Mouse (Mus musculus): ENCODE measurements around the gene Txndc15. TPM values are rescaled to one million over a fixed set of nuclear protein-coding genes. Genes with fewer than 3 reads are reported as not detected.

Txndc15 gene
- polyA plus RNA-seq, 1 experiment from 2014 or later = 77.6 TPM

- H3K27me3 ChIP-seq (ENCODE audit: low read depth, poor library complexity, severe bottlenecking) = no peaks in the 10 kb centered on the region
- H3K4me3 ChIP-seq = no peak overlapping the region
- no peak for DNase-seq (ENCODE audit: low spot score)
- no peak overlapping the region for H3K27ac ChIP-seq (replicated peaks)
- WGBS = 93% methylated on average over 4 of the region's 4 CpGs
- H3K4me1 ChIP-seq = no peaks in the 10 kb centered on the region
- H3K9me3 ChIP-seq (replicated peaks) = no peaks in the 10 kb centered on the region
- peaks cover 72% of the 10 kb centered on the region for H3K36me3 ChIP-seq
Observed at GRCm38 (mm10) chr13:55704301-55704700, 10.1 kb upstream of the Txndc15 start.

- Histone ChIP-seq H3K27me3 (ENCODE audit: low read depth, poor library complexity, severe bottlenecking) (no peaks in the 10 kb centered on the region), H3K36me3 (peaks cover 5% of the 10 kb centered on the region), H3K4me3 (no peak overlapping the region), H3K4me1 (peaks cover 14% of the 10 kb centered on the region), H3K27ac (replicated peaks) (no peak overlapping the region), H3K9me3 (replicated peaks) (no peaks in the 10 kb centered on the region)
- WGBS = 93% methylated on average over 3 of the region's 3 CpGs
- no peak for DNase-seq (ENCODE audit: low spot score)
Observed at GRCm38 (mm10) chr13:55712846-55713245, 1.6 kb upstream of the Txndc15 start.

DNA sequence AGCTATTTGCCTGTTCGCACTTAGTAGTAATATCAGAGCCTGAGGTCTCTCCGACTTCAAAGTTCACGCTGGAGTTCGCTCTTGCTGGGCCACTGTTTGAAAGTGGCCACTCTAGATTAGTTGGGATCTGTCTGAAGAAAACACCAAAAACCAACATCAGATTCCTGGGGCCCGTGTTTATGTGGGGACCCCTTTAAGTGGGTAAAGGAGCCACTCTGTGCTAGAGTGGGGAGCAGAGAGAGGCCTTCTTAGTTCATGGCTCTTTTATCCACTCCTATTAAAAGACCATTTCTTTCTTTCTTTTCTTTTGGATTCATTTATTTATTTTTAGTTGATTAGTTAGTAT, 690 bp downstream of the Txndc15 start:
- Histone ChIP-seq H3K27ac (replicated peaks) (peak overlapping the region; percentile 95), H3K4me3 (peak overlapping the region; percentile 74), H3K4me1 (peaks cover 14% of the 10 kb centered on the region), H3K27me3 (ENCODE audit: low read depth, poor library complexity, severe bottlenecking) (no peaks in the 10 kb centered on the region), H3K9me3 (replicated peaks) (no peaks in the 10 kb centered on the region), H3K36me3 (peaks cover 28% of the 10 kb centered on the region)
- DNase-seq (ENCODE audit: low spot score) = no peak
- WGBS = 10% methylated on average over 5 of the region's 5 CpGs

DNA sequence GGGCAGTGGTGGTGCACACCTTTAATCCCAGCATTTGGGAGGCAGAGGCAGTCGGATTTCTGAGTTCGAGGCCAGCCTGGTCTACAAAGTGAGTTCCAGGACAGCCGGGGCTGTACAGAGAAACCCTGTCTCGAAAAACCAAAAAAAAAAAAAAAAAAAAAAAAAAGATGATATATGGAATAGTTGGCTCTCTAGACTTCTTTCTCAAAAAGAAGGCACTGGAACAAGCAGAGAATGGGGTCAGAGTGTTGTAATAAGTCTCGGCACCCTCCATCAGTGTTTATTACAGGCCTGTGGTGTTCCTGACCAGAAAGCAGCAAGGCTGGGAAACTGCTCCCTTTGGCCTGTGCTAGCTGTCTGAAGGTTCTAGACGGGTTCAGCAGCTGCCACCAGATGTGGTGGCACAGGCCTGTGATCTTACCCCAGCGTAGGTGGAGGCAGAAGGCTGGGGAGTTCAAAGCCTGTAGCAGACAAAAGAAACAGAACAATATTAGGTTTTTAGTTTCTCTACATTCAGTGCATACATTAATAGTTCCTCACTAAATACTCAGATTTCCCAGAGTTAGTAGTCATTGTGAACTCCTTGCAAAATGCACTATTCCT, 1.6 kb downstream of the Txndc15 start:
- Histone ChIP-seq H3K4me3 (peak overlapping the region; percentile 74; the same call in 1 of the 2 replicates), H3K27ac (replicated peaks) (no peak overlapping the region), H3K9me3 (replicated peaks) (no peaks in the 10 kb centered on the region), H3K27me3 (ENCODE audit: low read depth, poor library complexity, severe bottlenecking) (no peaks in the 10 kb centered on the region), H3K4me1 (peaks cover 14% of the 10 kb centered on the region), H3K36me3 (peaks cover 36% of the 10 kb centered on the region)
- no peak for DNase-seq (ENCODE audit: low spot score)
- 88% methylated on average over 7 of the region's 7 CpGs for WGBS

DNA sequence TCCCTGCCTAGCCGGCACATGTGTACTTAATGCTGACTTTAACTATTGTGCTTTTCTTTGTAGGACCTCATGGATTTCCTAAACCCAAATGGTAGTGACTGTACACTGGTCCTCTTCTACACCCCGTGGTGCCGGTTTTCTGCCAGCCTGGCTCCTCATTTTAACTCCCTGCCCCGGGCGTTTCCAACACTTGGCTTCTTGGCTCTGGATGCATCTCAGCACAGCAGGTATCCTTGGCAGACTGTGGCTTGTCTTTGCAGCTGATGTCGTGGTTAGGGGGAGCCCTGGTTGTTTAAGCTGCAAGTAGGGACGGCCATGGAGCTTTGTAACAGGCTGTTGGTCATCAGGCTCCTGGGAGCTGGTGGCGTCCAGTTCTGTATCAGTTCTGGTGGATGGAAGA, 7.1 kb downstream of the Txndc15 start:
- no peak for DNase-seq (ENCODE audit: low spot score)
- Histone ChIP-seq H3K36me3 (peaks cover 87% of the 10 kb centered on the region), H3K27me3 (ENCODE audit: low read depth, poor library complexity, severe bottlenecking) (no peaks in the 10 kb centered on the region), H3K4me3 (no peak overlapping the region), H3K4me1 (no peaks in the 10 kb centered on the region; the same call in 1 of the 2 replicates), H3K27ac (replicated peaks) (no peak overlapping the region), H3K9me3 (replicated peaks) (no peaks in the 10 kb centered on the region)
- WGBS = 78% methylated on average over 8 of the region's 8 CpGs

- no peak for DNase-seq (ENCODE audit: low spot score)
- 86% methylated on average over 2 of the region's 2 CpGs for WGBS
- Histone ChIP-seq H3K27ac (replicated peaks) (no peak overlapping the region), H3K36me3 (peaks cover 87% of the 10 kb centered on the region), H3K9me3 (replicated peaks) (no peaks in the 10 kb centered on the region), H3K4me3 (no peak overlapping the region), H3K27me3 (ENCODE audit: low read depth, poor library complexity, severe bottlenecking) (no peaks in the 10 kb centered on the region), H3K4me1 (peaks cover 1% of the 10 kb centered on the region; the same call in 1 of the 2 replicates)
Observed at GRCm38 (mm10) chr13:55721995-55722394, 7.5 kb downstream of the Txndc15 start.

DNA sequence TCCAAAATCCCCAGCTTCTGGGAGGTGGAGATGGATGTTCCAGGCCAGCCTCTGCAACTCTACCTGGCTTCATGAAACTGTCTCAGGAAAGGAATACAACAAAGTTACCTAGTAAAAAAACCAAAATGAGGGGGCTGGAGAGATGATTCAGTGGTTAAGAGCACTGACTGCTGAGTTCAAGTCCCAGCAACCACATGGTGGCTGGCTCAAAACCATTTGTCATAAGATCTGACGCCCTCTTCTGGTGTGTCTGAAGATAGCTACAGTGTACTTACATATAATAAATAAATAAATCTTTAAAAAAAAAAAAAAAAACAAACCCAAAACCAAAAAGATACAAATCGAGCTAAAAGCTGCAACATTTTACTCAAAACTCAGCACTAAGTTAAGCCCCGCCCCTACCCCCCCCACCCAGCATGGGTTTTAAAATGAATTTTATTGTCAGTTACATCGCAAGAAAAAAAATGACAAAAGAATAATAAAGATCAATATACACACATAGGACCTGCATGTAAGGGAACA, 12.2 kb downstream of the Txndc15 start:
- peaks cover 5% of the 10 kb centered on the region; the same call in 1 of the 2 replicates for H3K4me1 ChIP-seq
- peak overlapping the region; percentile 96 for H3K27ac ChIP-seq (replicated peaks)
- H3K36me3 ChIP-seq = peaks cover 44% of the 10 kb centered on the region
- H3K4me3 ChIP-seq = peak overlapping the region; percentile 72
- no peaks in the 10 kb centered on the region for H3K27me3 ChIP-seq (ENCODE audit: low read depth, poor library complexity, severe bottlenecking)
- DNase-seq (ENCODE audit: low spot score) = no peak
- no peaks in the 10 kb centered on the region for H3K9me3 ChIP-seq (replicated peaks)
- 8% methylated on average over 4 of the region's 4 CpGs for WGBS

GRCm38 (mm10) chr13:55727120-55727838, 12.8 kb downstream of the Txndc15 start, which contains the start of gene Pcbd2:
Pcbd2 (plus strand) TSS chr13:55727368.
- Histone ChIP-seq H3K4me1 (peaks cover 5% of the 10 kb centered on the region; the same call in 1 of the 2 replicates), H3K27ac (replicated peaks) (peak within 1 kb of the TSS; percentile 96), H3K36me3 (peaks cover 38% of the 10 kb centered on the region), H3K9me3 (replicated peaks) (no peaks in the 10 kb centered on the region), H3K27me3 (ENCODE audit: low read depth, poor library complexity, severe bottlenecking) (no peaks in the 10 kb centered on the region), H3K4me3 (peak within 1 kb of the TSS; percentile 72)
- peak; percentile 86 for DNase-seq (ENCODE audit: low spot score)
- under 1% methylated on average over 73 of the region's 73 CpGs for WGBS

- Histone ChIP-seq H3K27me3 (ENCODE audit: low read depth, poor library complexity, severe bottlenecking) (no peaks in the 10 kb centered on the region), H3K9me3 (replicated peaks) (no peaks in the 10 kb centered on the region), H3K36me3 (peaks cover 33% of the 10 kb centered on the region), H3K4me3 (peak overlapping the region; percentile 72), H3K4me1 (peaks cover 5% of the 10 kb centered on the region; the same call in 1 of the 2 replicates), H3K27ac (replicated peaks) (peak overlapping the region; percentile 96)
- DNase-seq (ENCODE audit: low spot score) = peak; percentile 78
- WGBS = 7% methylated on average over 19 of the region's 19 CpGs
Observed at GRCm38 (mm10) chr13:55727839-55728238, 13.4 kb downstream of the Txndc15 start.

- H3K9me3 ChIP-seq (replicated peaks) = no peaks in the 10 kb centered on the region
- H3K27ac ChIP-seq (replicated peaks) = no peak overlapping the region
- H3K27me3 ChIP-seq (ENCODE audit: low read depth, poor library complexity, severe bottlenecking) = no peaks in the 10 kb centered on the region
- H3K36me3 ChIP-seq = peaks cover 6% of the 10 kb centered on the region
- DNase-seq (ENCODE audit: low spot score) = no peak
- H3K4me3 ChIP-seq = no peak overlapping the region
- 88% methylated on average over 7 of the region's 7 CpGs for WGBS
- peaks cover 5% of the 10 kb centered on the region; the same call in 1 of the 2 replicates for H3K4me1 ChIP-seq
Observed at GRCm38 (mm10) chr13:55730716-55731115, 16.3 kb downstream of the Txndc15 start.

GRCm38 (mm10) chr13:55732121-55732520, 17.7 kb downstream of the Txndc15 start:
- no peaks in the 10 kb centered on the region for H3K27me3 ChIP-seq (ENCODE audit: low read depth, poor library complexity, severe bottlenecking)
- no peak overlapping the region for H3K27ac ChIP-seq (replicated peaks)
- no peak overlapping the region for H3K4me3 ChIP-seq
- H3K9me3 ChIP-seq (replicated peaks) = no peaks in the 10 kb centered on the region
- 84% methylated on average over 2 of the region's 2 CpGs for WGBS
- no peak for DNase-seq (ENCODE audit: low spot score)
- peaks cover 3% of the 10 kb centered on the region; the same call in 1 of the 2 replicates for H3K4me1 ChIP-seq
- H3K36me3 ChIP-seq = no peaks in the 10 kb centered on the region

DNA sequence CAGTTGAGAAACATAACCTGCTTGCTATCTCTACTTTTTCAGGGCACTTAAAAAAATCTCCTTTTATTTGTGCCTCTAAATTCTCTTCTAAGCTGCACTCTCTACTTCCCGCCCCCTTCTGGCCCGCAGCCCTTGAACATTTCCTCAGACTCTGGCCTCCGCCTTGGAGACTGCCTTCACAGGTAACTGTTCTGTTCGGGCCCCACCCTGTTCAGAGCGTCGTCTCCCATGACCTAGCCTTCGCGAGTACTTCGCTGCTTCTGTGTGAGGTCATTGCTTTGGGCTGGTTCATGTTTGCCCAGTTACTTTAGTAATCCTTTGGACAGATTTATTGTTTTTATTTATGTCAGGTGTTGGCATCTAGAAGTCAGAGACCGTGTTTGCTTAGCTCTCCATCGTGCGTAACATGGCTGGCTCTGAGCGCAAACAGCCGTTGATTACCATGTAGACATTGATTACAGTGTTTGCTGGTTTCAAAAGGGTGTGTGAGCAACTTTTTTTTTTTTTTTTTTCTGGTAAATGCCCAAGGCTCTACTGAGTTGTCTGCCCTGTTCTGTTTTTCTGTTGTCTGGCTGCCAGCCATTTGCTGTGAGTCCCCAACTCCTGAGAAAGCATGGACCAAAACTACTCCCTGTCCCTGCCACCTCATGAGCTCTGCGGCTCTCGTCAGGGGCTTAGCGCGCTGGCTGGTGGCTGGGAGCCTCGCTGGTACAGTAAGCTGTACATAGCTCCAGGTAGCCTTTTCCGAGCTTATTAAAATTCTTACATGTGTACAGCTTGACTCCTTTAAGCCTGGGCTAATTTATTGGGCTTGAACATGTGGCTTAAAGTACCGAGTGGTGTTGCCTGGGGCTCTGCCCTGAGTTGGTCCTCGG, 19.4 kb downstream of the Txndc15 start:
- WGBS = 89% methylated on average over 22 of the region's 22 CpGs
- H3K27me3 ChIP-seq (ENCODE audit: low read depth, poor library complexity, severe bottlenecking) = no peaks in the 10 kb centered on the region
- H3K27ac ChIP-seq (replicated peaks) = no peak overlapping the region
- no peak for DNase-seq (ENCODE audit: low spot score)
- H3K36me3 ChIP-seq = no peaks in the 10 kb centered on the region
- no peaks in the 10 kb centered on the region for H3K9me3 ChIP-seq (replicated peaks)
- no peak overlapping the region for H3K4me3 ChIP-seq
- H3K4me1 ChIP-seq = no peaks in the 10 kb centered on the region

All from midbrain, embryonic 10.5 days (tissue).